Mouse (Mus musculus) kidney, adult 2 months (tissue): Measurements from ENCODE around the gene Olfr714. TPM values are rescaled to one million over a fixed set of nuclear protein-coding genes. Genes with fewer than 3 reads are reported as not detected.

Experiments
- DNase-seq: peaks from one replicate; pipeline ENCODE4 v3.0.0; 2021
- H3K27ac ChIP-seq: fragments of 200-500 bp; 2 replicates; pipeline ENCODE4 v1.5.1; 2012; ENCODE audit warnings: low read depth, low read length, control low read depth, inconsistent platforms; ENCODE audit not compliant: insufficient read depth
- H3K27me3 ChIP-seq: fragments of 200-500 bp; replicated peaks from 2 replicates; pipeline ENCODE4 v1.6.1; 2012; ENCODE audit warnings: mild to moderate bottlenecking, moderate library complexity, low read length, inconsistent platforms; ENCODE audit not compliant: control insufficient read depth, insufficient read depth
- H3K36me3 ChIP-seq: fragments of 200-500 bp; 2 replicates; pipeline ENCODE4 v1.6.1; 2012; ENCODE audit warnings: mild to moderate bottlenecking, moderate library complexity, low read length, inconsistent platforms; ENCODE audit not compliant: control insufficient read depth, insufficient read depth
- H3K4me1 ChIP-seq: fragments of 200-500 bp; 2 replicates; pipeline ENCODE4 v1.6.1; 2011; ENCODE audit warnings: low read length; ENCODE audit not compliant: control insufficient read depth, insufficient read depth
- H3K4me3 ChIP-seq: fragments of 200-500 bp; 2 replicates; pipeline ENCODE4 v1.5.1; 2011; ENCODE audit warnings: mild to moderate bottlenecking, low read depth, low read length, control low read depth; ENCODE audit not compliant: insufficient read depth
- CTCF ChIP-seq: fragments of 200-500 bp; conservative IDR thresholded peaks from 2 replicates; pipeline ENCODE4 v1.5.1; 2011; ENCODE audit warnings: low read depth, mild to moderate bottlenecking, control low read depth, low read length, moderate library complexity, mixed read lengths; ENCODE audit not compliant: insufficient read depth, insufficient read length
- POLR2A ChIP-seq: fragments of 200-500 bp; IDR thresholded peaks from one replicate; pipeline ENCODE4 v1.6.1; 2011; ENCODE audit warnings: low read depth, low read length, control low read depth
- WGBS: fragments of 180-500 bp; shearing (Covaris S2); methylation state at CpG from one replicate; pipeline ENCODE4 v1.1.7; 2018; 5-methylcytosine and 5-hydroxymethylcytosine counted together
- polyA plus RNA-seq: library from polyadenylated mRNA; depleted of rRNA; stranded (reverse); fragments of >200 nt; gene quantifications from 2 replicates; pipeline ENCODE4 v1.2.3, GENCODE M21; 2012; rRNA removed

Gene Olfr714
- not detected in 2 replicates for polyA plus RNA-seq

- no peak within 1 kb of the TSS for H3K4me3 ChIP-seq
- no peaks in the 10 kb centered on the region for H3K27me3 ChIP-seq
- no peak within 1 kb of the TSS for H3K27ac ChIP-seq
- DNase-seq = no peak
- H3K36me3 ChIP-seq = no peaks in the 10 kb centered on the region
- 85% methylated on average over 2 of the region's 2 CpGs for WGBS
- H3K4me1 ChIP-seq = no peaks in the 10 kb centered on the region
- TF ChIP-seq POLR2A (no peak), CTCF (no peak)
Measured at GRCm38 (mm10) chr7:107070681-107071080, at the start of gene Olfr714. Gene Olfr714, plus strand, starts transcription at chr7:107070981.

DNA sequence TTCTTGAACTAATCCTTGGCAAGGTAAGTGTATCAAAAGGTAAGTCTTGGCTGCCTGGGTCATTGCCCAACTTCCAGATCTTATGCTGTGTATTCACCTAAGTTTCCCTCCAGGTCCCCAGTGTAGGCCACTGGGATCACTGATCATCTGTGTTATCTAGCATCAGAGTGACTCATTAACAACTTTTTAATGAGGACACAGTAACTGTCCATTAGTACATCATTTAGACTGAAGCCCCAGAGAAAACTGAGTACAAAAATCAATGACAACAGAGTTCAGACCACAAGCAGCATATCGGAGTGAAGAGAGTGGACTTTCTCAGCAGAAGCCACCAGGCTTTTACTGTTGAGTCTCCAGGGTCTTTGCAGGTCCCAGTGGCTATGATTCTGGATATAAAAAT lies 39.9 kb upstream of the Olfr714 start, which contains the start of gene Olfr713:
Gene Olfr713, plus strand, starts transcription at position 301 of the 400 bp plus-strand sequence.
- 97% methylated on average over 1 of the region's 1 CpGs for WGBS
- TF ChIP-seq POLR2A (no peak), CTCF (no peak)
- no peaks in the 10 kb centered on the region; the same call in 1 of the 2 replicates for H3K27me3 ChIP-seq
- no peak within 1 kb of the TSS for H3K27ac ChIP-seq
- no peaks in the 10 kb centered on the region for H3K36me3 ChIP-seq
- no peak for DNase-seq
- H3K4me1 ChIP-seq = no peaks in the 10 kb centered on the region
- H3K4me3 ChIP-seq = no peak within 1 kb of the TSS

DNA sequence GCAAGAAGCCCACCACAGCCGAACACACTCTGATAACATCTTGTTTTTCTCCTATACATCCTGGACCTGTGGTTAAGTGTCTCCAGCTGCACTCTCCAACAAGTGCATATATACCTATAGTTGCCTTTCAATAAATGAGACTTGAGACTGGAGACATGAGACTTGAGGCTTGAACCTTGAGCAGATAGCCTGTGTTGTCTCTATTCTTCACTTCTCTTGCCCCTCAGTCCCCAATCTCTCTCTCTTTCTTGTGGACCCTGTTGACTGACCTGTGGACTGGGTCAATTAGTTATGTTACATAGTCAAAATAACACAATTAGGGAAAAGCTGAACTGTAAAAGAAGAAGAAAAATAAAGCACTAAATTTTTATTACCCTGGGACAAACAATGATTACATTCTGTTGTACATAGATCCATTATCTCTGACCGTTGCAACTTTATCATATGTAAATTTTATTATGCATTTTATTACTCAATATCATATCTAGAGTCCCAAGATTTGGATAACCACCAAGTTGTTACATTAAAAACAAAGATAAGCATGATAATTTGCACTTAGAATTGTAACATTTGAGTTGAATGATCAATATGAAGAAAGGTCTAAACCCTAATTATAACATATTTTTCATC lies 30.7 kb upstream of the Olfr714 start:
- WGBS = 54% methylated on average over 2 of the region's 2 CpGs
- TF ChIP-seq POLR2A = no peak
- TF ChIP-seq CTCF = no peak
- H3K4me3 ChIP-seq = no peak overlapping the region
- no peak overlapping the region for H3K27ac ChIP-seq
- DNase-seq = no peak
- H3K27me3 ChIP-seq = no peaks in the 10 kb centered on the region; the same call in 1 of the 2 replicates
- no peaks in the 10 kb centered on the region for H3K36me3 ChIP-seq
- H3K4me1 ChIP-seq = no peaks in the 10 kb centered on the region

DNA sequence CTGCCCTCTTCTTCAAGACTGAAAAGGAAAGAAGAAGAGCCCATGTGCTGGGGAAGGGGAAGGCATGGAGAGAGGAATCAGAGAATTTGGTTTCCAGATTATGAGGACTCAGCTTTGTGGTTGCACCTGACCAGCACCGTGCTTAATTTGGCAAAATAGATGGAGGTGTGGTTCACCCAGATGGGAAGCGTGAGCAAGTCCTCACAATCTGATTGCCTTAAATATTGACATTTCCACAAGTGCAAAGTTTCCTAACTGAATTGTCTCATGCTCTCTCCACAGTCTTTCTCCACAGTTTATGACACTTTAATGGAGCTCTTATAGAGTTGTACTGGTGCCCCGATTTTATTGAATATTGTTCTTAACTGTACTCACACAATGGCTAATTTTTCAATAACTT lies 27.6 kb upstream of the Olfr714 start:
- WGBS = 85% methylated on average over 3 of the region's 3 CpGs
- no peak overlapping the region for H3K27ac ChIP-seq
- DNase-seq = no peak

DNA sequence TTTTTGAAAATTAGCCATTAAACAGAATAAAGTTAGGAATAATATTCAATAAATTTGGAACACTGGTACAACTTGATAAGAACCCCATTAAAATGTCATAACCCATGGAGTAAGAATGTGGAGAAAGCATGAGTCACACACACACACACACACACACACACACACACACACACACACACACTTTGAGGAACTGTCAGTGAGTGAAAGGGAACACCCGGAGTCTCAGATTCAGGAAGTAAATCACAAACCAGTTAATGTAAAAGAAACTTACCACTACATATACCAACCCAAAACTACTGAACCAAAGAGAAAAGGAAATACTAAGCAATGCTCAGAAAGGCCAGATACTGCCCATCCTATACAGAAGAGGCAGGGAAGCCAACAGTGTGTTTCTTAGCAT lies 26.4 kb upstream of the Olfr714 start:
- TF ChIP-seq CTCF (no peak), POLR2A (no peak)
- Histone ChIP-seq H3K4me1 (no peaks in the 10 kb centered on the region), H3K36me3 (no peaks in the 10 kb centered on the region), H3K27me3 (no peaks in the 10 kb centered on the region; the same call in 1 of the 2 replicates), H3K27ac (no peak overlapping the region), H3K4me3 (no peak overlapping the region)
- DNase-seq = no peak
- WGBS = 46% methylated on average over 1 of the region's 1 CpGs

More for the DNA sequence above, 27.6 kb upstream of the Olfr714 start:
- no peak for TF ChIP-seq CTCF
- no peak for TF ChIP-seq POLR2A
- no peak overlapping the region for H3K4me3 ChIP-seq
- H3K4me1 ChIP-seq = no peaks in the 10 kb centered on the region
- H3K27me3 ChIP-seq = no peaks in the 10 kb centered on the region; the same call in 1 of the 2 replicates
- H3K36me3 ChIP-seq = no peaks in the 10 kb centered on the region

DNA sequence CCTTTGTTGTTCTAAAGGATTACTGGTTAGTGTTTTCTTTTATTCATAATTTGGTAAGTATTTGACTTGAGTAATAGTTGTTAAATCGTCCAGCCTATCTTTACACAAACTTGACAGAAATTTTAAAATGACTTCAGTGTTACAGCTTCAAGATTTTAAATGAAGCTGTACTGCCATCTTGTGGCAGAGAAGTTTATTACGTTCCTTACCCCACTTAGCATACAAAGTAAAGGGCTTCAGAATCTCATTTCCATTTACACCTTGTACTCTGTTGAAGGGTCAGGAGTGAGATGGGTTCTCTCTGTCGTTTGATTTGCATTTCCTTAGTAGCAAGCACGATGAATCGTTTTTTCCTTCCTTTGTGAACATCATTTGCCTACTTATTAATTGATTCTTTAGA lies 24.9 kb upstream of the Olfr714 start:
- WGBS = 2% methylated on average over 5 of the region's 5 CpGs
- no peaks in the 10 kb centered on the region for H3K4me1 ChIP-seq
- H3K4me3 ChIP-seq = no peak overlapping the region
- TF ChIP-seq POLR2A (no peak), CTCF (0 out of 2 replicates have a peak, but pooled peaks have one; percentile 4)
- peak; percentile 58 for DNase-seq
- H3K27me3 ChIP-seq = no peaks in the 10 kb centered on the region; the same call in 1 of the 2 replicates
- H3K36me3 ChIP-seq = no peaks in the 10 kb centered on the region
- no peak overlapping the region for H3K27ac ChIP-seq

GRCm38 (mm10) chr7:107047578-107047977 lies 23.2 kb upstream of the Olfr714 start:
- no peak overlapping the region for H3K27ac ChIP-seq
- no peak for TF ChIP-seq POLR2A
- no peak for TF ChIP-seq CTCF
- H3K36me3 ChIP-seq = no peaks in the 10 kb centered on the region
- WGBS = 22% methylated on average over 3 of the region's 3 CpGs
- H3K4me3 ChIP-seq = no peak overlapping the region
- no peaks in the 10 kb centered on the region for H3K4me1 ChIP-seq
- DNase-seq = no peak
- H3K27me3 ChIP-seq = no peaks in the 10 kb centered on the region; the same call in 1 of the 2 replicates
